8 mouse cellular contexts compared by ENCODE assay signal in the genomic region with DNA sequence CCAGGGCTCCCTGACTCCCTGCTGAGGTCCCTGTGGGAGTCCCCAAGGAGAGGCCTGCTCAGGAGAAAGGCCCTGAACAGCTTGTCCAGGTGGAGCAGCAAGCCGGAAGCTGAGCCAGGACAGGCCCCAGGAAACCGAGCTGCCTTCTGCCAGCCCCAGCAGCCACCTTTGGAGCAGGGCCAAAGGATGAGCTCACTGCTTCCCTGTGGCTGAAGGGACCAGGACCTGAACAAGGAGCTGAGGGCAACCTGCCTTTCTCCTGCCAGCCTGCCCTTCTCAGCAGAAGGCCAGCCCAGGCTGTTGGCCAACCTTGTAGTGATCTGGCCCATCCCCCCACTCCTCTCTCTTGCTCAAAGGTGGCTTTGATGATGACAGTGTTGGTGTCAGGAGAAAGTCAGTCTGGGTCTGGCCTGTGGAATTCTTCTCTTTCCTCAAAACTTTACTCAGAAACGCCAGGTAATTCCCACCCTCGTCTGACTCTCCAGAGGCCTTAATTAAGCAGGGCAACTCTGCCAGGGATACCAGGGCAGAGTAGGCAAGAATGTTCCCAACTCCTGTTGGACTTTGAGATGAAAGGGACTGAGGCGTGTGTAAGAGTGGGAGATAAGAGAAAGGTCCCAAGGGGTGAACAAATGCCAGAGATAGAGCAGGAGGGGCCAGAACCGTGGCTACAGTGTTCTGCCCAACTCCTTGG. TPM values are rescaled to one million over a fixed set of nuclear protein-coding genes. Genes with fewer than 3 reads are reported as not detected.
DNase-seq lines count a peak whose midpoint lies in the region; ATAC-seq lines count a peak whose summit lies in the region.

No protein-coding gene starts in this region.

- no peaks in the 10 kb centered on the region for H3K4me1 ChIP-seq in kidney, embryonic 16.5 days (ENCODE audit: insufficient read depth, low read length)
- no peaks in the 10 kb centered on the region for H3K4me1 ChIP-seq in forebrain, embryonic 12.5 days

- H3K4me3 ChIP-seq in kidney, embryonic 16.5 days (ENCODE audit: low read length), result no peak overlapping the region
- H3K4me3 ChIP-seq in forebrain, embryonic 12.5 days (replicated peaks), result no peak overlapping the region

- no peak overlapping the region for H3K27ac ChIP-seq in kidney, embryonic 16.5 days (ENCODE audit: low read length)
- no peak overlapping the region for H3K27ac ChIP-seq in forebrain, embryonic 12.5 days

- peak; percentile 62 for DNase-seq in kidney, adult 18-20 months
- DNase-seq in adrenal gland, adult (ENCODE audit: inconsistent age in 2 of 2, low spot score in 1 of 2), result peak; percentile 93 to 96
- peak; percentile 99 for DNase-seq in cerebellum, postnatal 25 days
- DNase-seq in lung, postnatal 14 days, result peak; percentile 48
- no peak for DNase-seq in urinary bladder, postnatal 36 days (ENCODE audit: low spot score in 2 of 2)

- no peaks in the 10 kb centered on the region for H3K36me3 ChIP-seq in kidney, embryonic 16.5 days (ENCODE audit: insufficient read depth, low read length)
- H3K36me3 ChIP-seq in forebrain, embryonic 12.5 days (replicated peaks), result no peaks in the 10 kb centered on the region

- H3K9ac ChIP-seq in kidney, embryonic 16.5 days (replicated peaks; ENCODE audit: low read length), result no peak overlapping the region
- no peak overlapping the region for H3K9ac ChIP-seq in forebrain, embryonic 12.5 days

- H3K9me3 ChIP-seq in kidney, embryonic 16.5 days (ENCODE audit: low read length), result peaks cover 3% of the 10 kb centered on the region; the same call in 1 of the 2 replicates
- no peaks in the 10 kb centered on the region for H3K9me3 ChIP-seq in forebrain, embryonic 12.5 days

- no peak for ATAC-seq in kidney, embryonic 16.5 days (ENCODE audit: low FRiP score, low TSS enrichment)
- ATAC-seq in CD4-positive, CD25-positive, alpha-beta regulatory T cell, adult 4 months, result no peak
- no peak for ATAC-seq in forebrain, embryonic 12.5 days (ENCODE audit: low FRiP score)

- H3K4me2 ChIP-seq in kidney, embryonic 16.5 days (replicated peaks; ENCODE audit: low read depth, low read length), result no peak overlapping the region
- H3K4me2 ChIP-seq in forebrain, embryonic 12.5 days, result no peak overlapping the region

- H3K27me3 ChIP-seq in kidney, embryonic 16.5 days (ENCODE audit: insufficient read depth, low read length), result no peaks in the 10 kb centered on the region
- H3K27me3 ChIP-seq in forebrain, embryonic 12.5 days, result no peaks in the 10 kb centered on the region

- WGBS in kidney, embryonic 16.5 days, result 50% methylated on average over 6 of the region's 6 CpGs
- 72% methylated on average over 6 of the region's 6 CpGs for WGBS in forebrain, embryonic 12.5 days

RNA-seq across cellular contexts. Expression of a gene that starts 13.8 kb away (rescaled TPM):
- polyA plus RNA-seq in kidney, embryonic 16.5 days (2015; fragmentation: Nextera tagmentation; extraction: Ambion mirVana), result 18.9 and 20.0 TPM in 2 replicates
- 10 to 100 TPM; 12.8 to 16.5 TPM for polyA plus RNA-seq in CD4-positive, CD25-positive, alpha-beta regulatory T cell, adult 4 months (2017; shearing (Covaris generic))
- polyA plus RNA-seq in forebrain, embryonic 12.5 days (2016; fragmentation: Nextera tagmentation; extraction: Ambion mirVana), result 12.0 and 13.4 TPM in 2 replicates

RNA-seq across cellular contexts. Expression of a gene that starts 21.3 kb away (rescaled TPM):
- polyA plus RNA-seq in kidney, embryonic 16.5 days (2015; fragmentation: Nextera tagmentation; extraction: Ambion mirVana), result 216 and 233 TPM in 2 replicates
- polyA plus RNA-seq in CD4-positive, CD25-positive, alpha-beta regulatory T cell, adult 4 months (2017; shearing (Covaris generic)), result 10 to 100 TPM; 63.3 to 77.1 TPM
- polyA plus RNA-seq in forebrain, embryonic 12.5 days (2016; fragmentation: Nextera tagmentation; extraction: Ambion mirVana), result 159 and 160 TPM in 2 replicates

RNA-seq across cellular contexts. Expression of a gene that starts 29.3 kb away (rescaled TPM):
- polyA plus RNA-seq in kidney, embryonic 16.5 days (2015; fragmentation: Nextera tagmentation; extraction: Ambion mirVana), result 0.18 and 0.21 TPM in 2 replicates
- not detected for polyA plus RNA-seq in CD4-positive, CD25-positive, alpha-beta regulatory T cell, adult 4 months (2017; shearing (Covaris generic))
- 0.50 and 0.68 TPM in 2 replicates for polyA plus RNA-seq in forebrain, embryonic 12.5 days (2016; fragmentation: Nextera tagmentation; extraction: Ambion mirVana)

RNA-seq across cellular contexts. Expression of a gene that starts 30.2 kb away (rescaled TPM):
- polyA plus RNA-seq in kidney, embryonic 16.5 days (2015; fragmentation: Nextera tagmentation; extraction: Ambion mirVana), result 0.07 and 0.09 TPM in 2 replicates
- not detected for polyA plus RNA-seq in CD4-positive, CD25-positive, alpha-beta regulatory T cell, adult 4 months (2017; shearing (Covaris generic))
- 3.4 and 4.4 TPM in 2 replicates for polyA plus RNA-seq in forebrain, embryonic 12.5 days (2016; fragmentation: Nextera tagmentation; extraction: Ambion mirVana)

RNA-seq across cellular contexts. Expression of a gene that starts 54.5 kb away (rescaled TPM):
- polyA plus RNA-seq in kidney, embryonic 16.5 days (2015; fragmentation: Nextera tagmentation; extraction: Ambion mirVana), result 13.0 and 13.1 TPM in 2 replicates
- polyA plus RNA-seq in CD4-positive, CD25-positive, alpha-beta regulatory T cell, adult 4 months (2017; shearing (Covaris generic)), result not detected
- polyA plus RNA-seq in forebrain, embryonic 12.5 days (2016; fragmentation: Nextera tagmentation; extraction: Ambion mirVana), result 1.4 and 2.6 TPM in 2 replicates

Comparison
In these comparisons a context has a peak if more than half of its experiments do, and no peak if none do; other contexts are left out.
1. DNase-seq: peak in kidney, adult 18-20 months (single experiment), adrenal gland, adult (2 of 2), cerebellum, postnatal 25 days (2 of 2) and lung, postnatal 14 days (single experiment); none in urinary bladder, postnatal 36 days (0 of 2).